Mouse (Mus musculus) forebrain, embryonic 12.5 days (tissue): ENCODE results near the gene Snrnp70. TPM values are rescaled to one million over a fixed set of nuclear protein-coding genes. Genes with fewer than 3 reads are reported as not detected.
A peak's percentile ranks its signal among the peaks of the same experiment; 100 is the strongest.

ENCODE experiments used
- ATAC-seq: fragments of 200-750 bp; cut with Nextera tagmentation; 2 replicates; pipeline ENCODE4 v1.8.0; 2017; ENCODE audit warnings: moderate TSS enrichment; ENCODE audit not compliant: low FRiP score
- H3K27ac ChIP-seq: fragments of 300-500 bp; sonication (generic); 2 replicates; pipeline ENCODE4 v1.5.1; 2016; ENCODE audit warnings: mild to moderate bottlenecking
- H3K27me3 ChIP-seq: fragments of 300-500 bp; sonication (generic); 2 replicates; pipeline ENCODE4 v1.6.1; 2016; ENCODE audit warnings: mild to moderate bottlenecking
- H3K36me3 ChIP-seq: fragments of 300-500 bp; sonication (generic); replicated peaks from 2 replicates; pipeline ENCODE4 v1.6.1; 2016; ENCODE audit warnings: mild to moderate bottlenecking
- H3K4me1 ChIP-seq: fragments of 300-500 bp; sonication (generic); 2 replicates; pipeline ENCODE4 v1.6.1; 2016
- H3K4me2 ChIP-seq: fragments of 300-500 bp; sonication (generic); 2 replicates; pipeline ENCODE4 v1.6.1; 2016; ENCODE audit warnings: mild to moderate bottlenecking, moderate library complexity
- H3K4me3 ChIP-seq: fragments of 300-500 bp; sonication (generic); replicated peaks from 2 replicates; pipeline ENCODE4 v1.5.1; 2016; ENCODE audit warnings: mild to moderate bottlenecking
- H3K9ac ChIP-seq: fragments of 300-500 bp; sonication (generic); 2 replicates; pipeline ENCODE4 v1.6.1; 2016; ENCODE audit warnings: mild to moderate bottlenecking
- H3K9me3 ChIP-seq: fragments of 300-500 bp; sonication (generic); 2 replicates; pipeline ENCODE4 v1.6.1; 2016
- WGBS: fragments of 180-500 bp; shearing (Covaris S2); methylation state at CpG from one replicate; pipeline ENCODE4 v1.1.7; 2016; 5-methylcytosine and 5-hydroxymethylcytosine counted together
- polyA plus RNA-seq: library from polyadenylated mRNA; unstranded; fragments of >200 nt; fragmentation: Nextera tagmentation; extraction: Ambion mirVana; gene quantifications from 2 replicates; pipeline ENCODE4 v1.2.1, GENCODE M21; 2016

Gene Snrnp70
- polyA plus RNA-seq, 1 experiment from 2014 or later, result 314 TPM

DNA sequence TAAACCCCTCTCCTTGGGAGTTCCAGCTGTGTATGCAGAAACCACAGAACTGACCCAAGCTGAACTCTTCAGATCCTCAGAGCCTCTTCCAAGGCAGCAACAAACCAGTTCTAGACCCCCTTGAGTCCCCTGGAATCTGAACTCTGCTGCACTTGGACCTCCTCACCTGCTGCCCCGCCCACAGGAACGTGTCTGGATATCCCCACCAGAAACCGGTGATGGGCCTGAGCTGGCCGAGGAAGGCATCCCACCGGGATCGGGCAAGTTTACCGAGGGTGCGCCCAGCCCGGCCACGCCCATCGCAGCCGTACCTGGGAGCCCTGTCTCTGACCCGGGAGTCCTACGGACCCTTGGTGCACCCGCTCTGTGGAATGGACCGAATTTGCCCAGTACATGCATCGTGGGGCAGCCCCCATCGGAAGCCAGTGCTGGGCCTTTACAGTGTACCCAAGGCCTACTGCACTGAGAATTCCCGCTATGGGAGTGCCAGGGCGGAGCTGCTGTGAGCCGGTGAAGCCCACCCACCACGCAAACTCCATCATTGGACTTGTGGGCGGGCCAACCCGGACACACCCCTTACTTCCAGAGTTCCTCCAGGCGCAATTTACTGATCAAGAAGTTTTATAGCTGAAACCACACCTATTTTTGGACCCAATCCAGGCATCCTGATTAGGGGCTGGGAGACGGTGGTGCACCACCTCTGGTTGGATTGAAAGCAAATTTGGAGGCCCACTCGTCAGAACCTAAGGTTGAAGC, 24.5 kb upstream of the Snrnp70 start:
- no peaks in the 10 kb centered on the region for H3K9me3 ChIP-seq
- peaks cover 4% of the 10 kb centered on the region for H3K4me1 ChIP-seq
- H3K27ac ChIP-seq, result no peak overlapping the region
- H3K36me3 ChIP-seq, result peaks cover 46% of the 10 kb centered on the region
- 16% methylated on average over 27 of the region's 27 CpGs for WGBS
- H3K4me3 ChIP-seq, result no peak overlapping the region
- peaks cover 66% of the 10 kb centered on the region for H3K27me3 ChIP-seq
- no peak overlapping the region for H3K9ac ChIP-seq
- H3K4me2 ChIP-seq, result no peak overlapping the region
- ATAC-seq, result no peak

- Histone ChIP-seq H3K27ac (no peak overlapping the region), H3K4me3 (no peak overlapping the region), H3K36me3 (peaks cover 26% of the 10 kb centered on the region), H3K9me3 (no peaks in the 10 kb centered on the region), H3K27me3 (peaks cover 86% of the 10 kb centered on the region), H3K4me1 (peaks cover 18% of the 10 kb centered on the region), H3K9ac (no peak overlapping the region), H3K4me2 (no peak overlapping the region)
- ATAC-seq, result no peak
- 9% methylated on average over 13 of the region's 13 CpGs for WGBS
Measured at GRCm38 (mm10) chr7:45417962-45418492, 22.5 kb upstream of the Snrnp70 start.

DNA sequence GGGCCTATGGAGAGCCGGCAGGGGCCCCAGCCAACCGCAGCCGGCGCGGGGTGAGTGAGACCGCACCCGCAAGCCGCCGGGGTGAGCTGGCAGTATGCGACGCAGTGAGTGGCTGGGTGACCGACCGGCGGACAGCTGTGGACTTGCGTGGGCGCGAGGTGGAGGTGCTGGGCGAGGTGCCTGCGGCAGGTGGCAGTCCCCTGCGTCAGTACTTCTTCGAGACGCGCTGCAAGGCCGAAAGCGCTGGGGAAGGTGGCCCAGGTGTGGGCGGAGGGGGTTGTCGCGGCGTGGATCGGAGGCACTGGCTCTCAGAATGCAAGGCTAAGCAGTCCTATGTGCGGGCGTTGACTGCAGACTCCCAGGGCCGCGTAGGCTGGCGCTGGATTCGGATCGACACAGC, 20.1 kb upstream of the Snrnp70 start:
- Histone ChIP-seq H3K9ac (no peak overlapping the region), H3K4me1 (peaks cover 18% of the 10 kb centered on the region), H3K9me3 (no peaks in the 10 kb centered on the region), H3K4me2 (no peak overlapping the region), H3K36me3 (0 out of 2 replicates have a peak, but pooled peaks cover 2% of the 10 kb centered on the region), H3K4me3 (peak overlapping the region; percentile 19; the same call in 1 of the 2 replicates), H3K27me3 (peaks cover 98% of the 10 kb centered on the region), H3K27ac (no peak overlapping the region)
- WGBS, result 13% methylated on average over 37 of the region's 37 CpGs
- ATAC-seq, result no peak

DNA sequence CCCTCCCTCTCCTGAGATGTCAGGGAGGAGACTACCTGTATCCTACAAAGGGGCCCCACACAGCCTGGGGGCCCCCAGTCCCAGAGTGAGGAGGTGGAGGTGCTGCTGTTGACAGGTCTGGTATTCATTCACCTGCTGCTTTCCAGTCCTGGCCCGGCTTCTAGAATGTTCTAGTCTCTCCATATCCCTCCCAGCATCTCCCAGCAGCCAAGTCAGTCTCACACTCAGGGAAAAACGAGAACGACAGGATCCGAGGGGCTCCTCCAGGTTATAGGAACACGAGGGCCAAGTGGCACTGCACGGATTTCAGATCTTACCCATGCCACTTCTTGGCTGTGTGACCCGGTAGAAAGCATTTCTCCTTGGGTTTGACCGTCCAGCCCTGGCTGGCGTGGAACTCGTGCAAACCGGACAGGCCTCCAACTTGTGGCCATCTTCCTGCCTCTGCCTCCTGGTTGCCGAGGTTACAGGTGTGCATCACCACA, 19.2 kb upstream of the Snrnp70 start:
- 50% methylated on average over 12 of the region's 12 CpGs for WGBS
- Histone ChIP-seq H3K9me3 (no peaks in the 10 kb centered on the region), H3K9ac (no peak overlapping the region), H3K4me2 (no peak overlapping the region), H3K4me1 (peaks cover 18% of the 10 kb centered on the region), H3K27ac (no peak overlapping the region), H3K27me3 (peaks cover 98% of the 10 kb centered on the region), H3K4me3 (no peak overlapping the region), H3K36me3 (no peaks in the 10 kb centered on the region)
- no peak for ATAC-seq

DNA sequence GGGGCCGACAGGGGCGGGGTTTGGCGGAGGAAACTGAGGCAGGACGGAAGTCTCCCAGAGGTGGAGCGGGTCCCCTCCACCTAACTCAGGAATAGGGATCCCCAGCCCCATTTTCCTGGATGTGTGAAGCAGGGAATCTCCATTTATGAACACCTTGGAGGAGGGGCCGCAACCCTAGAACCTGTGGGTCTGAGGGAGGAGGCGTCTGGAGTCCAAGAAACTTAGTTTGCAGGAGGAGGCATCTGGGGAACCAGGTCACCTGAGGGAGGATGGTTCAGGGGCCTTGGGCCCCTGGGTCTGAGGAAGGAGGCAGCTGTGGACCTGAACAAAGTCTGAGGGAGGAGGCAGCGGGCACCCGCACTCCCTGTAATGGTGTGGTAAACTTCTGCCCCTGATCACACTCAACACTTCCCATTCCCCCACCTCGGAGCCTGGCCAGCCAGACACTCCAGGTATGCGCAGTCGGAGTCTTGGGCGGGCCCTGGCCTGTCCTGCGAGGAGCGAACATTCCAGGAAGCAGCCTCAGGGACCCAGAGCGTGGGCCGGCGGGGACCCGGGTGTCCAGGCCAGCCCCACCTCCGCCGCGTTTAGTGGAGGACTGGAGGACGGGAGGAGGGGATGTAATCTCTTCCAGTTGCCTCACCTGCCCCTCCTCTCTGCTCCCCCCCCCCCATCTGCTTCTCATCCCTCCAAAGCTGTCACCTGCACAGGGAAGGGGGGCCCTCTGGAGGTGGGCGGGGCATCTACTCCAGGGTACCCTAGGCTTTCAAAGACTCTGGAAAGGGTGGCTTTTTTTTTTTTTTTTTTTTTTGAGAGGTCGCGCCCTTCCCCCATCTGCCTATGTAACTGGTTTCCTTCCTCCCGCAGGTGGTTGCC, 18.6 kb upstream of the Snrnp70 start:
- peak overlapping the region; percentile 52 for H3K4me3 ChIP-seq
- peak; percentile 42; the same call in 1 of the 2 replicates for ATAC-seq
- no peak overlapping the region for H3K27ac ChIP-seq
- H3K9ac ChIP-seq, result peak overlapping the region; percentile 61
- peak overlapping the region; percentile 86 for H3K4me2 ChIP-seq
- H3K9me3 ChIP-seq, result no peaks in the 10 kb centered on the region
- peaks cover 18% of the 10 kb centered on the region for H3K4me1 ChIP-seq
- 2% methylated on average over 25 of the region's 27 CpGs for WGBS
- H3K36me3 ChIP-seq, result no peaks in the 10 kb centered on the region
- H3K27me3 ChIP-seq, result peaks cover 98% of the 10 kb centered on the region

DNA sequence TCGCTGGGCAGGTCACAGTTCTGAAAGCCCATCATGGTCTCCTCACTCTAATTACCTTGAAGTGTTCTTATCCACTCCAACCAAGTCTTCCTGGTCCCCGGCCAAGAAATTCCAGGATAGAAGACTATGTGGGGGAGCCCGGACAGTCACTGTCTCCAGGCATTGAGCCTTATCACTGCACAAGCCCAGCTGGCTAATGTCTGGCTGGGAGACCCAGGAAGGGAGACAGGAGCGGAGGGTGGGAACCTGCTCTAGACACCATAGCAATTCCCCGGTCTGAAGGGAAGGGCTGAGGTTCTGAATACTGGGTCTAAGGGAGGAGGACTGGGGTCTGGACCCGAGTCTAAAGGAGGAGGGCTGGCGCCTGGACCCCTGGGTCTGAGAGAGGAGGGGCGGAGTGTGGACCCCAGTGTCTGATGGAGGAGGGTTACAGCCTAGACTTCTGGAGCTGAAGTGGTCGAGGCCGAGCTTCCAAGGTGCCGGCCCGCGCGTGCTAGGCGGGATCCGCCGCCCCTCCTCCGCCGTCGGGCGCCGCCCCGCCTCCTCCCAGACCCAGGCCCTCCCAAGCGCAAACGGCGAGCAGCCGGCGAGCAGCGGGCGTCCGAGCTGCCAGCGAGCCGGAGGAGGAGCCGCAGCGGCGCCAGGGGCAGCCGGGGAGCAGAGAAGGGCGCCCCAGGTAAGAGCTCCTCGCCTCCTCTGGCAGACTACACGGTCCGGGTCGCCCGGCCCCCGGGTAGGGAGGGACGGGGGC, 17.7 kb upstream of the Snrnp70 start, which contains the start of gene Ntf5:
Gene Ntf5 (plus strand): TSS at position 583 of the 751 bp plus-strand sequence.
- H3K27me3 ChIP-seq, result peaks cover 98% of the 10 kb centered on the region
- peaks cover 18% of the 10 kb centered on the region for H3K4me1 ChIP-seq
- no peaks in the 10 kb centered on the region for H3K9me3 ChIP-seq
- WGBS, result 3% methylated on average over 39 of the region's 45 CpGs
- peak within 1 kb of the TSS; percentile 61 for H3K9ac ChIP-seq
- ATAC-seq, result peak; percentile 69
- no peaks in the 10 kb centered on the region for H3K36me3 ChIP-seq
- H3K4me3 ChIP-seq, result peak within 1 kb of the TSS; percentile 52
- no peak within 1 kb of the TSS for H3K27ac ChIP-seq
- peak within 1 kb of the TSS; percentile 86 for H3K4me2 ChIP-seq

GRCm38 (mm10) chr7:45412421-45412820, 16.9 kb upstream of the Snrnp70 start:
- H3K9ac ChIP-seq, result no peak overlapping the region
- H3K27me3 ChIP-seq, result peaks cover 98% of the 10 kb centered on the region
- peaks cover 15% of the 10 kb centered on the region for H3K4me1 ChIP-seq
- no peak overlapping the region for H3K4me2 ChIP-seq
- no peak for ATAC-seq
- no peak overlapping the region for H3K27ac ChIP-seq
- H3K36me3 ChIP-seq, result no peaks in the 10 kb centered on the region
- no peaks in the 10 kb centered on the region for H3K9me3 ChIP-seq
- H3K4me3 ChIP-seq, result no peak overlapping the region
- 90% methylated on average over 2 of the region's 2 CpGs for WGBS

GRCm38 (mm10) chr7:45409497-45410163, 14.1 kb upstream of the Snrnp70 start:
- no peak for ATAC-seq
- H3K9ac ChIP-seq, result no peak overlapping the region
- no peak overlapping the region for H3K4me3 ChIP-seq
- H3K4me1 ChIP-seq, result peaks cover 27% of the 10 kb centered on the region
- peaks cover 97% of the 10 kb centered on the region for H3K27me3 ChIP-seq
- H3K36me3 ChIP-seq, result no peaks in the 10 kb centered on the region
- no peak overlapping the region for H3K4me2 ChIP-seq
- H3K9me3 ChIP-seq, result no peaks in the 10 kb centered on the region
- 88% methylated on average over 8 of the region's 8 CpGs for WGBS
- H3K27ac ChIP-seq, result no peak overlapping the region

DNA sequence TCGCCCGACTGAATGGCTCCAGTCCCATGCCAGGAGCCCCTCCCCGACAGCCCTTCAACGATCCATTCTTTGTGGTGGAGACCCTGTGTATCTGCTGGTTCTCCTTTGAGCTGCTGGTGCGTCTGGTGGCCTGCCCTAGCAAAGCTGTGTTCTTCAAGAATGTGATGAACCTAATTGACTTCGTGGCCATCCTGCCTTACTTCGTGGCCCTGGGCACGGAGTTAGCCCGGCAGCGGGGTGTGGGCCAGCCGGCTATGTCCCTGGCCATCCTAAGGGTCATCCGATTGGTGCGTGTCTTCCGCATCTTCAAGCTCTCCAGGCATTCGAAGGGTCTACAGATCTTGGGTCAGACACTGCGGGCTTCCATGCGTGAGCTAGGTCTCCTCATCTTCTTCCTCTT, 13.4 kb upstream of the Snrnp70 start:
- no peak overlapping the region for H3K4me3 ChIP-seq
- H3K4me2 ChIP-seq, result no peak overlapping the region
- H3K27me3 ChIP-seq, result peaks cover 90% of the 10 kb centered on the region
- H3K9ac ChIP-seq, result no peak overlapping the region
- H3K9me3 ChIP-seq, result no peaks in the 10 kb centered on the region
- 86% methylated on average over 17 of the region's 17 CpGs for WGBS
- no peak overlapping the region for H3K27ac ChIP-seq
- ATAC-seq, result no peak
- H3K36me3 ChIP-seq, result no peaks in the 10 kb centered on the region
- H3K4me1 ChIP-seq, result peaks cover 22% of the 10 kb centered on the region

DNA sequence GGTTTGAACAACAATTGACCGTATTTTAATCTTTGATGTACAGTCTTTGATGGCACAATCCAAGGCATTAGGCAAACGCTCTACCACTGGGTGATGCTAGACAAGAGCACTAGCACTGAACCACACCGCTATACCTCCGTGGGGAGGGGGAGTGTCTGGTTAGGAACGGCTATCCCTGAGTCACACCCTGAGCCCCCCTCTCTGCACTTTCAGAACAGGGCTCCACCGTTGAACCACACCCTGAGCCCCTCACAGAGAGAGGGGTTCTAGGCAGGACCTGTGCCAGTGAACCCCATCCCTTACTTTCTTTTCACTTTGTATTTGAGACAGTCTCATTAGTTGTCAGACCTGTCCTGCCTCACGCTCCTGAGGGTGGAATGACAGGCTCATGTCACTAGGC, 12.8 kb upstream of the Snrnp70 start:
- no peak overlapping the region for H3K4me3 ChIP-seq
- no peaks in the 10 kb centered on the region for H3K9me3 ChIP-seq
- H3K27ac ChIP-seq, result no peak overlapping the region
- H3K4me1 ChIP-seq, result peaks cover 16% of the 10 kb centered on the region
- no peak overlapping the region for H3K4me2 ChIP-seq
- no peak for ATAC-seq
- H3K36me3 ChIP-seq, result no peaks in the 10 kb centered on the region
- no peak overlapping the region for H3K9ac ChIP-seq
- H3K27me3 ChIP-seq, result peaks cover 85% of the 10 kb centered on the region
- 71% methylated on average over 7 of the region's 7 CpGs for WGBS

DNA sequence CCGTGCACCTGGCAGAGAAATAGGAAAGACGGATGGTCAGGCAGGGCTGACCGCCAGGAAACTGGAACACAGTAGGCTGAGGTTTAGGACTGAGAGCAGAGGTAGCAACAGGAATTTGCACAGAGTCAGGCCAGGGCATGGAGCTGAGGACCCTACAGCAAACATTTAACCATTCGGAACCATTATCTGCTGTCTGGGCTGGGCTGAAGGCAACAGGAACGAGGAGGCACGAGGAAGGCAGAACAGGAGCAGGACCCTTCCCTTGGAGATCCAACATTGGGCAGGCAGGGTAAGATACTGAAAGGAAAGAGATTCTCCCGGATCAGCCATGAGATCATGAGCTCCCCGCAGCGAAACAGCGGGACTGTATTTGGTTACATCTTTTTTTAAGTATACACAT, 12.3 kb upstream of the Snrnp70 start:
- no peaks in the 10 kb centered on the region for H3K36me3 ChIP-seq
- H3K9me3 ChIP-seq, result no peaks in the 10 kb centered on the region
- peaks cover 13% of the 10 kb centered on the region for H3K4me1 ChIP-seq
- H3K9ac ChIP-seq, result no peak overlapping the region
- 86% methylated on average over 10 of the region's 10 CpGs for WGBS
- ATAC-seq, result no peak
- no peak overlapping the region for H3K4me3 ChIP-seq
- no peak overlapping the region for H3K4me2 ChIP-seq
- no peak overlapping the region for H3K27ac ChIP-seq
- H3K27me3 ChIP-seq, result peaks cover 85% of the 10 kb centered on the region
